ENCODE assay signal across 27 mouse cellular contexts in the genomic region with DNA sequence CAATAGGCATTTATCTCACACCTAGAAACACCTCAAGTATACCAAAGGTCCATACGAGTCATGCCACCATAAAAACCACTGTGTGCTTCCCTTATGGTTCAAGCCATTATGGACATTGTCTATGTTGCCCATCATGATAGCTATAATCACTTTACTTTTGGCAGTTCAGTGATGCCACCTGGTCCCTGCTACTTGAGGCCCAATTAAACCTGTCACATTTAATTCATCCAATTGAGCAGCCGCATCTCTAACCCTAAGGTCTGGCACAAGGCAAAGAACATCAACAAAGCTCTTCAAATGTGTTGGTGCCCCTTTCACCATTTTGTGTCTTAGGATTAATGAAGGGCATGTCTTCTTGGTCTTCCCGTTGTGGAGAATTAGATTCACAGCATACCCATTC. TPM values are rescaled to one million over a fixed set of nuclear protein-coding genes. Genes with fewer than 3 reads are reported as not detected.
DNase-seq lines count a peak whose midpoint lies in the region; ATAC-seq and TF ChIP-seq lines count a peak whose summit lies in the region.
"Had no signal": no experiment of that assay in that cellular context is flagged by ENCODE, and none has a peak within 500 bp of the region (broad histone marks: within the 10 kb centered on the region; RNA-seq: fewer than 3 reads in every experiment).

No protein-coding gene starts in this region.

- ATAC-seq in hindbrain, postnatal 0 days = no peak
- ATAC-seq in hindbrain, embryonic 12.5 days (ENCODE audit: low FRiP score) = no peak
- ATAC-seq in kidney, embryonic 16.5 days (ENCODE audit: low FRiP score, low TSS enrichment) = no peak
- ATAC-seq: CD4-positive, CD25-positive, alpha-beta regulatory T cell, adult 4 months; forebrain, embryonic 15.5 days had no signal

- no peaks in the 10 kb centered on the region for H3K4me1 ChIP-seq in hindbrain, postnatal 0 days (ENCODE audit: insufficient read depth, low read length)
- H3K4me1 ChIP-seq in hindbrain, embryonic 12.5 days = no peaks in the 10 kb centered on the region
- peaks cover 7% of the 10 kb centered on the region for H3K4me1 ChIP-seq in kidney, embryonic 16.5 days (ENCODE audit: insufficient read depth, low read length)
- H3K4me1 ChIP-seq: embryonic facial prominence, embryonic 10.5 days; embryonic facial prominence, embryonic 13.5 days; forebrain, embryonic 12.5 days; forebrain, embryonic 15.5 days; heart, embryonic 12.5 days; heart, embryonic 15.5 days; hindbrain, embryonic 10.5 days had no signal

- H3K27me3 ChIP-seq in hindbrain, postnatal 0 days (ENCODE audit: insufficient read depth, low read length) = no peaks in the 10 kb centered on the region
- H3K27me3 ChIP-seq in hindbrain, embryonic 12.5 days = no peaks in the 10 kb centered on the region
- H3K27me3 ChIP-seq in kidney, embryonic 16.5 days (ENCODE audit: insufficient read depth, low read length) = no peaks in the 10 kb centered on the region
- H3K27me3 ChIP-seq: embryonic facial prominence, embryonic 13.5 days; forebrain, embryonic 12.5 days; forebrain, embryonic 15.5 days; heart, embryonic 12.5 days; heart, embryonic 15.5 days had no signal

- no peaks in the 10 kb centered on the region for H3K9me3 ChIP-seq in hindbrain, postnatal 0 days (ENCODE audit: low read length)
- H3K9me3 ChIP-seq in hindbrain, embryonic 12.5 days (replicated peaks) = no peaks in the 10 kb centered on the region
- no peaks in the 10 kb centered on the region for H3K9me3 ChIP-seq in kidney, embryonic 16.5 days (ENCODE audit: low read length)
- H3K9me3 ChIP-seq: embryonic facial prominence, embryonic 10.5 days; embryonic facial prominence, embryonic 13.5 days; forebrain, embryonic 12.5 days; forebrain, embryonic 15.5 days; heart, embryonic 12.5 days; heart, embryonic 15.5 days; hindbrain, embryonic 10.5 days had no signal

- no peak overlapping the region for H3K4me3 ChIP-seq in hindbrain, postnatal 0 days (ENCODE audit: low read length)
- H3K4me3 ChIP-seq in hindbrain, embryonic 12.5 days = no peak overlapping the region
- no peak overlapping the region for H3K4me3 ChIP-seq in kidney, embryonic 16.5 days (ENCODE audit: low read length)
- H3K4me3 ChIP-seq: embryonic facial prominence, embryonic 10.5 days; embryonic facial prominence, embryonic 13.5 days; erythroblast, embryonic 14.5 days; forebrain, embryonic 12.5 days; forebrain, embryonic 15.5 days; heart, embryonic 12.5 days; heart, embryonic 15.5 days; hindbrain, embryonic 10.5 days had no signal

- WGBS in hindbrain, postnatal 0 days = 69% methylated on average over 3 of the region's 3 CpGs
- WGBS in hindbrain, embryonic 12.5 days = 92% methylated on average over 3 of the region's 3 CpGs
- 92% methylated on average over 3 of the region's 3 CpGs for WGBS in kidney, embryonic 16.5 days

- peak; percentile 47 for DNase-seq in hindbrain, postnatal 0 days (ENCODE audit: low spot score)
- DNase-seq in kidney, adult 8-10 months = no peak
- DNase-seq in retina, embryonic 14.5 days (ENCODE audit: low spot score) = peak; percentile 37
- DNase-seq in retina, postnatal 1 day = no peak
- DNase-seq: adrenal gland, adult 2 months; adrenal gland, postnatal 14 days; cerebellum, adult 11 months; cerebellum, adult 8-10 months; cerebellum, postnatal 25 days; embryo, embryonic 11 days; gastrocnemius, postnatal 25 days; heart, adult 18-20 months; heart, postnatal 10 days; heart, postnatal 36 days had no signal

- no peak overlapping the region for H3K27ac ChIP-seq in hindbrain, postnatal 0 days
- no peak overlapping the region for H3K27ac ChIP-seq in hindbrain, embryonic 12.5 days
- peak overlapping the region; percentile 16; the same call in 1 of the 2 replicates for H3K27ac ChIP-seq in kidney, embryonic 16.5 days (ENCODE audit: low read length)
- H3K27ac ChIP-seq: embryonic facial prominence, embryonic 10.5 days; embryonic facial prominence, embryonic 13.5 days; forebrain, embryonic 12.5 days; forebrain, embryonic 15.5 days; heart, embryonic 15.5 days; hindbrain, embryonic 10.5 days; hindbrain, embryonic 14.5 days had no signal

- no peaks in the 10 kb centered on the region for H3K36me3 ChIP-seq in hindbrain, postnatal 0 days (ENCODE audit: insufficient read depth, low read length)
- no peaks in the 10 kb centered on the region for H3K36me3 ChIP-seq in hindbrain, embryonic 12.5 days
- H3K36me3 ChIP-seq in kidney, embryonic 16.5 days (ENCODE audit: insufficient read depth, low read length) = no peaks in the 10 kb centered on the region
- H3K36me3 ChIP-seq: embryonic facial prominence, embryonic 10.5 days; embryonic facial prominence, embryonic 13.5 days; forebrain, embryonic 12.5 days; forebrain, embryonic 15.5 days; heart, embryonic 12.5 days; heart, embryonic 15.5 days; hindbrain, embryonic 10.5 days had no signal

- H3K9ac ChIP-seq in hindbrain, postnatal 0 days (replicated peaks; ENCODE audit: low read length) = no peak overlapping the region
- no peak overlapping the region for H3K9ac ChIP-seq in hindbrain, embryonic 12.5 days
- no peak overlapping the region for H3K9ac ChIP-seq in kidney, embryonic 16.5 days (replicated peaks; ENCODE audit: low read length)
- H3K9ac ChIP-seq: embryonic facial prominence, embryonic 13.5 days; forebrain, embryonic 12.5 days; forebrain, embryonic 15.5 days; heart, embryonic 12.5 days; heart, embryonic 15.5 days; hindbrain, embryonic 14.5 days had no signal

- H3K4me2 ChIP-seq in hindbrain, postnatal 0 days (ENCODE audit: low read depth, low read length) = no peak overlapping the region
- no peak overlapping the region for H3K4me2 ChIP-seq in hindbrain, embryonic 12.5 days (replicated peaks)
- H3K4me2 ChIP-seq in kidney, embryonic 16.5 days (replicated peaks; ENCODE audit: low read depth, low read length) = no peak overlapping the region
- H3K4me2 ChIP-seq: embryonic facial prominence, embryonic 13.5 days; forebrain, embryonic 12.5 days; forebrain, embryonic 15.5 days; heart, embryonic 12.5 days; heart, embryonic 15.5 days; hindbrain, embryonic 14.5 days had no signal

- no peak for TF ChIP-seq CTCF in hindbrain, postnatal 0 days (IDR thresholded peaks at IDR 0.05; ENCODE audit: low read depth)

RNA-seq across cellular contexts. Expression of a gene that starts 42.1 kb away (rescaled TPM):
- total RNA-seq in hindbrain, postnatal 0 days (2014; rRNA removed) = 2.1 and 4.5 TPM in 2 replicates
- polyA plus RNA-seq in hindbrain, postnatal 0 days (2015; fragmentation: Nextera tagmentation; extraction: Ambion mirVana) = 1.8 and 1.9 TPM in 2 replicates
- 4.1 and 4.2 TPM in 2 replicates for polyA plus RNA-seq in hindbrain, embryonic 12.5 days (2016; fragmentation: Nextera tagmentation; extraction: Ambion mirVana)
- polyA plus RNA-seq in kidney, embryonic 16.5 days (2015; fragmentation: Nextera tagmentation; extraction: Ambion mirVana) = 4.6 and 5.9 TPM in 2 replicates
- total RNA-seq: MEL had no signal
- polyA plus RNA-seq: erythroblast, embryonic 14.5 days had no signal

Comparison
In these comparisons a context has a peak if more than half of its experiments do, and no peak if none do; other contexts are left out.
1. DNase-seq: peak in hindbrain, postnatal 0 days (single experiment) and retina, embryonic 14.5 days (single experiment); none in kidney, adult 8-10 months (0 of 2) and retina, postnatal 1 day (single experiment).